15 mouse cellular contexts compared by ENCODE assay signal in the genomic region with DNA sequence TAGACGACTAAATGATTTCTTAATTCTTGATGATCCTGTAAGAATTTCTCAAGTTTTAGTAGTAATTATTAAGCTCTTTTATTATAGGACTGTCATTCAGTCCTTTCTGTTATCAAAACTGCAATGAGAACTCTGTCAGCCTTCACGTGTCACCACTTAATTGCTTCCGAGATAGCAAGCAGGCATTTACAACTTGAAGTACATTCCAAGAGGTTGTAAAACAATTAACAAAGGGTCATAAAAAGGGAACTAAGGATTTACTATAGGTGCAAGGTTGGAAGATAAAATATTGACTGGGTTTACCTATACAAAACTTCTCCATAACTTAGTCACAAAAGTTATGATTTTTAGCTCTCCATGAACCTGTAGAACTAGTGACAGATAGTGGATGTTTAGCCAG.
"Had no signal": no experiment of that assay in that cellular context is flagged by ENCODE, and none has a peak within 500 bp of the region (broad histone marks: within the 10 kb centered on the region; RNA-seq: fewer than 3 reads in every experiment).

No protein-coding gene starts in this region.

- H3K4me3 ChIP-seq: neural tube, embryonic 15.5 days; stomach, embryonic 15.5 days had no signal

- H3K9me3 ChIP-seq: neural tube, embryonic 15.5 days; stomach, embryonic 15.5 days had no signal

- H3K4me1 ChIP-seq: neural tube, embryonic 15.5 days; stomach, embryonic 15.5 days had no signal

- H3K4me2 ChIP-seq: neural tube, embryonic 15.5 days; stomach, embryonic 15.5 days had no signal

- H3K27ac ChIP-seq: neural tube, embryonic 15.5 days; stomach, embryonic 15.5 days; stomach, postnatal 0 days had no signal

- H3K27me3 ChIP-seq: neural tube, embryonic 15.5 days; stomach, embryonic 15.5 days had no signal

- DNase-seq: retina, postnatal 1 day; right cerebral cortex, adult 18-20 months; right cerebral cortex, postnatal 14 days; right cerebral cortex, postnatal 25 days; right cerebral cortex, postnatal 4 days; spleen, adult 18-20 months; thymus, adult 18-20 months; thymus, adult 2 months; thymus, postnatal 14 days; thymus, postnatal 25 days; thymus, postnatal 36 days; thymus, postnatal 4 days had no signal

- H3K9ac ChIP-seq: neural tube, embryonic 15.5 days; stomach, embryonic 15.5 days had no signal
